Mouse (Mus musculus): ENCODE data around the gene Ttc37. TPM values are rescaled to one million over a fixed set of nuclear protein-coding genes. Genes with fewer than 3 reads are reported as not detected.
A peak's percentile ranks its signal among the peaks of the same experiment; 100 is the strongest.

Gene Ttc37
- polyA plus RNA-seq (2015; fragmentation: Nextera tagmentation; extraction: Ambion mirVana), result 5.7 and 7.1 TPM in 2 replicates

DNA sequence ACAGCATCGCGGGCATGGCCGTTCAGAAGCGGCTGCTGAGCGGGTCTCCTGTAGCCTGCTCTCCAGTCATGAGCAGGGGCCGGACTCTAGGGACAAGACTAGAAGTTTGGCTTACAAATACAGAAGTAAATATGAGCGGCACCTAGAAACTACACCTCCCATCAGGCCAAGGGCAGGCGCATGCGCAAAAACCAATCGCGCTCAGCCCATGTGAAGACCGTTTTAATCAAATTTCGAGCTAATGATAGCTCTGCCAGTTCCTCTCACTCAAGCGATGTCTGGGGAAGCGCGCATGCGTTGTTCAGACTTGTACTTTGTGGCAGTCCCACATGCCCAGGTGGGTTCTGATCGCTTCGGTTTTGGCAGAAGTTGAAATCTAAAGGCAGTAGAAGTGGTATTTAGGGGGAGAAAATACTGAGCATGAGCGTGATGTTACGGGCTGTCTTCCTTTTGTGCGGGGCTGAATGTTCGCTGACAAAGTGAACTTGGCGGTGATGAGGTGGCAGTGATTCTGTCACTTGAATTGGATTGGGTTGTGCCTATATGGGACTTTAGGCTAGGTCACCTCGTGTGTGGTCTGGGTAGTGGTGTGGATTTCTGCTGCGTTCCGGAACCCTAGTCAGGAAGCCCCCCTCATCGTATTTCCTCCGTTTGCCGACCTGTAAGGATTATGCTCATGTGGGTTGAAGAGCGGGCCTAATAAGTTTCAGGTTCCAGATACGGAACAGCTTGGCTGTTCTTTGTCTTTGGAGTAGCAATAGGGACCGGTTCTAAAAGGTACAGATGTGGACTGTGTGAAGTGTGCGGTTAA, at the start of gene Ttc37, which contains the start of gene Arsk:
Gene Ttc37 (plus strand): TSS at position 242 of the 811 bp plus-strand sequence.
Gene Arsk (minus strand): TSS at position 168 of the 811 bp plus-strand sequence.
- H3K4me2 ChIP-seq, result peak within 1 kb of the TSS; percentile 80
- peak within 1 kb of the TSS; percentile 88 for H3K9ac ChIP-seq
- H3K27ac ChIP-seq (replicated peaks), result peak within 1 kb of the TSS; percentile 72
- H3K4me1 ChIP-seq, result peaks cover 10% of the 10 kb centered on the region
- H3K27me3 ChIP-seq (replicated peaks), result no peaks in the 10 kb centered on the region
- ATAC-seq (ENCODE audit: extremely low read depth, insufficient number of reproducible peaks, low FRiP score, low TSS enrichment), result peak; percentile 87
- peak within 1 kb of the TSS; percentile 76 for H3K4me3 ChIP-seq
- H3K9me3 ChIP-seq, result no peaks in the 10 kb centered on the region
- WGBS, result under 1% methylated on average over 34 of the region's 34 CpGs
- peaks cover 13% of the 10 kb centered on the region for H3K36me3 ChIP-seq

DNA sequence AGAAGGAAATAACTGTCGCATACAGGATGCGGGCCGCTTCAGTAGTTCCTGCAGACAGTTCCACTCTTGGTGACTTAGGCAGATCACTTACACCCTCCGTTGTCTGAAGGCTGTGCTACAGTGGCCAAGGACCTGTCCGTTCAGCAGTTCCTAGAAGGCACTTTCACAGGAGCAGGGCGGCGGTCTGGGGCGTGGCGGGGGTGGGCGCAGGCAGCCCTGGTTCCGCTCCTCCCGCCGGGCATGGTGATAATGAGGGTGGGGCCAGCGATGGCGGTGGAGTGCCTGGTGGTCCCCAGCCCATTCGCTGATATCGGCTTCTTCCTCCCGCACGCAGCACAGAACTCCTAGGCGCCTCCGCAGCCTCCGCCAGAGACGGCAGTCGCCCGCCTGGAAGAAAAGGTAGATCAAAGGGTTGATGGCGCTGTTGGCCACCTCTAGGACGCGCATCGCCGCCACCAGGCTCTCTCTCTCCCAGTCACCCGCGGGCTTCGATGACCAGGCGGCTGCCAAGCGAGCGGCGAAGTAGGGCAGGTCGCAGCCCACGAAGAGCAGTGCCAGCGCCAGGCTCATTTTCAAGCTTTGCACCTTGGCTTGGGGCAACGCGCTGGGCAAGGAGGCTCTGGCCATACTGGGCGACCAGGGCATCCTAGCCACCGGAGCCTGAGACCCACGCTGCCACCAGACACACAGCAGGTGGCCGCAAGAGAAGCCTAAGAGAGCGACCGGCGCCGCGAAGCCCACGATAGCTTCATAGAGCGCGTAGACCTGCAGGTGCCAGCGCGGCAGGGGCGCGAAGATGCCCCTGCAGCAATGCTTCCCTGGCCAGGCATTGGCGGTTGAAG, 42.9 kb upstream of the Ttc37 start:
- Histone ChIP-seq H3K4me1 (peaks cover 18% of the 10 kb centered on the region), H3K27me3 (replicated peaks) (peaks cover 63% of the 10 kb centered on the region), H3K9ac (peak overlapping the region; percentile 73), H3K27ac (replicated peaks) (no peak overlapping the region), H3K9me3 (no peaks in the 10 kb centered on the region), H3K36me3 (no peaks in the 10 kb centered on the region), H3K4me3 (peak overlapping the region; percentile 64), H3K4me2 (peak overlapping the region; percentile 98)
- no peak; the same call in 1 of the 2 replicates for ATAC-seq (ENCODE audit: extremely low read depth, insufficient number of reproducible peaks, low FRiP score, low TSS enrichment)
- WGBS, result 2% methylated on average over 59 of the region's 59 CpGs

DNA sequence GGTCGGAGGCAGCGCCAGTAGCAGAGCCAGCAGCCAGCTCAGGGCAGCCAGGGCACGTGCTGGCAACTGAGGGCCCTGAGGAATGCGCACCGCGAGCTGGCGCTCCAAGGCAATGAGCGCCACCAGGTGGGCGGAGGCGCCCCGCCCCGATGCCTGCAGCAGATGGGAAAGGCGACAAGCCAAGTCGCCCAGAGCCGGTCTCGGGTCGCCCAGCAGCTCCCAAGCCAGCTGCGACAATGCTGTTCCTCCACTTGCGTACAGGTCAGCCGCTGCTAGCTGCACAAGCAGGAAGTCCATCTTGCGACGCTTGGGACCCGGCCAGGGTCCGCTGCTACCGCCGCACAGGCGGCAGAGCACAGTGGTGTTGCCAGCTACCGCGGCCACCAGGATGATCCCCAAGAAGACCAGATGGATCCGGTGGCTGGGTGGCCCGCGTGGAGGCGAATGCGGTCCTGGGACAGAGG, 42.2 kb upstream of the Ttc37 start:
- ATAC-seq (ENCODE audit: extremely low read depth, insufficient number of reproducible peaks, low FRiP score, low TSS enrichment), result peak; percentile 51; the same call in 1 of the 2 replicates
- peak overlapping the region; percentile 73 for H3K9ac ChIP-seq

DNA sequence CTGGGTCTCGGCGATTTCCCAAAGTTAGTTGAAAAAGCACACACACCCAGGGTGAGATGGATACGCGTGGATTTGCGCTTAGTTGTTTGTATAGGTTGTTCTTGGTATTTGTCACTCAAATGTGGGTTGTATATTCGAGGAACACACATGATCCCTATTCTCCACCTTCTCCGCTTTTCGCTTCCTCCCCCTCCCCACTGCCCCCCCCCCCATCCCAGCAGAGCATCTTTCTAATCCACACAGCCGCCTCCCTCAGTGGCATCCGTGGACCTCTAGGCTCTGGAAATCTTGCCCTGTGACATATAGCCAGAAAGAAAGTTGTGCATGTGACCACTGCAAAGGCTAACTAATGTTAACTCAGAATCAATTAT, 41.7 kb upstream of the Ttc37 start, which contains the start of gene Gpr150:
Gene Gpr150 (minus strand): TSS at position 101 of the 371 bp plus-strand sequence.
- no peaks in the 10 kb centered on the region for H3K36me3 ChIP-seq
- WGBS, result 11% methylated on average over 10 of the region's 10 CpGs
- peak within 1 kb of the TSS; percentile 73 for H3K9ac ChIP-seq
- no peaks in the 10 kb centered on the region for H3K9me3 ChIP-seq
- peaks cover 62% of the 10 kb centered on the region for H3K27me3 ChIP-seq (replicated peaks)
- peak within 1 kb of the TSS; percentile 64 for H3K4me3 ChIP-seq
- ATAC-seq (ENCODE audit: extremely low read depth, insufficient number of reproducible peaks, low FRiP score, low TSS enrichment), result no peak
- no peak within 1 kb of the TSS for H3K27ac ChIP-seq (replicated peaks)
- peaks cover 18% of the 10 kb centered on the region for H3K4me1 ChIP-seq
- H3K4me2 ChIP-seq, result peak within 1 kb of the TSS; percentile 98

More for the DNA sequence above, 42.2 kb upstream of the Ttc37 start:
- Histone ChIP-seq H3K4me2 (peak overlapping the region; percentile 98), H3K4me1 (peaks cover 18% of the 10 kb centered on the region), H3K9me3 (no peaks in the 10 kb centered on the region), H3K27ac (replicated peaks) (no peak overlapping the region), H3K27me3 (replicated peaks) (peaks cover 63% of the 10 kb centered on the region), H3K4me3 (peak overlapping the region; percentile 64), H3K36me3 (no peaks in the 10 kb centered on the region)
- under 1% methylated on average over 34 of the region's 34 CpGs for WGBS

DNA sequence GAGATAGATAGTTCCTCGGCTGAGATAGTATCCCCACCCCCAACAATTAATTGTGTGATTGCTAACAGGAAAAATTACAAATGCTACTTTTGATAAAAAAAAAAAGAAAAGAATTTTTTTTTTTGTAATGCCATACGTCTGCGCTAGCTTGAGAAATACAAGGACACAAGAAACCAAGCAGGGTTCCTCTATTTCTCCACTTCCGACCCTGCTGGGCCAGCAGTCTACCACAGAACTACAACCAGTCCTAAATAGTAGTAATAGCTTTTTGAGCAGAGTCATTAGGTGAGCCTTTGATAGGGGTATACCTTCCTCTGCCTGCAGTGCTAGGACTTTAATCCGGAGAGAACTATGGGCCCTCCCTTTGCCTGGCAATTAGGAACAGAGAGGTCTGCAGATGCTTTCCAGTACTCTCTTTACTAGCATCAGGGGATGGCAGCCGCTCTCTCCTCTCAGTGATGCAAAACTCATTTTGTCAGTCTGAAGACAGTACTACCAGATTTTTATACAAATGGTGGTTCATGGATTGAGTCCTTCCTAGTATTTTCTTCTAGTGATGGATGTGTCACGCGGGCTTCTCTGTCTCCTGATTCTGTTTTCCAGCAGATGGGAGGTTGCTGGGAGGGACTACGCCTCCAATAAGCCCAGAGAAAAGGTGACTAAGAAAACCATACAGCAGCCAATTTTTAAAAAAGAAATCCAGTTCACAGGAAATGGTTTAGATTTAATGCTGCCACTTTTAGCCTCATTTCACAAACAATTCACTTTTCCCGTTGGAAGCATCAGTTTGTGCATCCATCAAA, 41.1 kb upstream of the Ttc37 start:
- no peak overlapping the region for H3K9ac ChIP-seq
- 65% methylated on average over 10 of the region's 10 CpGs for WGBS
- H3K4me1 ChIP-seq, result peaks cover 18% of the 10 kb centered on the region
- H3K4me2 ChIP-seq, result no peak overlapping the region; the same call in 1 of the 2 replicates
- no peak for ATAC-seq (ENCODE audit: extremely low read depth, insufficient number of reproducible peaks, low FRiP score, low TSS enrichment)
- H3K9me3 ChIP-seq, result no peaks in the 10 kb centered on the region
- H3K36me3 ChIP-seq, result peaks cover 3% of the 10 kb centered on the region; the same call in 1 of the 2 replicates
- H3K4me3 ChIP-seq, result no peak overlapping the region
- peaks cover 60% of the 10 kb centered on the region for H3K27me3 ChIP-seq (replicated peaks)
- no peak overlapping the region for H3K27ac ChIP-seq (replicated peaks)

DNA sequence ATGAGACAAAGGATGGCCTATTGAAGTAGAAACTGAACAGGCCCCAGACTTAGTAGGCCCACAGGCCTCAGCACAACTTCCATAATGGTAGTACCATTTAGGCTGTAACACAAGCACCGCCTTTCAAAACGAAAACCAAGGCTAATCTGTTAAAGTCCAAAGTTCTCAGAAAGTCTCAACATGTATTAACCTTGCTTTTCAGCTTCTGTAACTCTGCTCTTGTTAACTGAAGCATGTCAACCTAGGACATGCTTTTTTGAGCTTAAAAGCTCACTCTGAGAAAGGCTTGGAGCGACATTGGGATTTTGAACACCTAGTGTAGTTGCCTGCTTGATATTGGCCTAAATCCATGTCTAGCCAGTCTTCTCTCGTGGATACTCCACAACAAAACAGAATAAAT, 38.9 kb upstream of the Ttc37 start:
- H3K9ac ChIP-seq, result no peak overlapping the region

DNA sequence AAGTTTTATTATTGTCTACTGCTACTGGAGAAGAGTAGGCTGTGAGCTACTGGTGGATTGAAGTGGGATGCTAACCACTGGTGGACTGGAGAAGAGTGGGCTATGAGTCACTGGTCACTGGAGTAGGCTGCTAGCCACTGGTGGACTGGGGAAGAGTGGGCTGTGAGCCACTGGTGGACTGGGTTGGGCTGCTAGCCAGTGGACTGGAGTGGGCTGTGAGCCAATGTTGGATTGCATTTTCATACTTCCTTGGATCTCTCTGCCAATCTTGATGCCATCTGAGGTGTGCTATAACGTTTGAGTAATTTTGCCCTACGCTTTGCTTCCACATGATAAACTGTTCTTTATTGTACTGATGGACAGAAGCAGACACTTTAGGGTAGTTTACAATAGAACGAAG, 36.4 kb upstream of the Ttc37 start:
- Histone ChIP-seq H3K9ac (no peak overlapping the region), H3K4me3 (no peak overlapping the region), H3K9me3 (no peaks in the 10 kb centered on the region), H3K27me3 (replicated peaks) (peaks cover 13% of the 10 kb centered on the region), H3K4me1 (no peaks in the 10 kb centered on the region), H3K27ac (replicated peaks) (no peak overlapping the region), H3K36me3 (peaks cover 27% of the 10 kb centered on the region), H3K4me2 (no peak overlapping the region)
- ATAC-seq (ENCODE audit: extremely low read depth, insufficient number of reproducible peaks, low FRiP score, low TSS enrichment), result no peak
- WGBS, result 84% methylated on average over 3 of the region's 3 CpGs

More for the DNA sequence above, 38.9 kb upstream of the Ttc37 start:
- Histone ChIP-seq H3K4me3 (no peak overlapping the region), H3K9me3 (no peaks in the 10 kb centered on the region), H3K4me1 (peaks cover 18% of the 10 kb centered on the region), H3K4me2 (no peak overlapping the region), H3K36me3 (peaks cover 12% of the 10 kb centered on the region), H3K27me3 (replicated peaks) (peaks cover 39% of the 10 kb centered on the region), H3K27ac (replicated peaks) (no peak overlapping the region)
- no peak for ATAC-seq (ENCODE audit: extremely low read depth, insufficient number of reproducible peaks, low FRiP score, low TSS enrichment)
- WGBS, result 90% methylated on average over 4 of the region's 4 CpGs

DNA sequence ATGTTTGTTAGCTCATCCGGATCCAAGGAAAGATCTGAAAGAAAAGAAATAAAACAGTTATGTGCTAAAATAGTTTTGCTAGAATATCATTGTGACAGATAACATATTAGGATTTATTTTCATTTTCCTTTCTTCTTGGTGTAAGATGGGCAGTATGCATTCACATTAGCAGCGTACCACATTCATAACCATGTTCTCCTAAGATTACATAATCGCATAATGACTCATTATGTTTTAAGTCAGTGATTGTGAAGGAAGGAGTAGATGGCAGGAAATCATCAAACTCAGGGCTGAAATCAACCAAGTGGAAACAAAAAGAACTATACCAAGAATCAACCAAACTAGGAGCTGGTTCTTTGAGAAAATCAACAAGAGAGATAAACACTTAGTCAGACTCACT, 36.0 kb upstream of the Ttc37 start:
- Histone ChIP-seq H3K4me1 (no peaks in the 10 kb centered on the region), H3K27me3 (replicated peaks) (peaks cover 9% of the 10 kb centered on the region), H3K9me3 (no peaks in the 10 kb centered on the region), H3K36me3 (peaks cover 27% of the 10 kb centered on the region), H3K27ac (replicated peaks) (no peak overlapping the region), H3K4me2 (no peak overlapping the region), H3K4me3 (no peak overlapping the region), H3K9ac (no peak overlapping the region)
- no peak for ATAC-seq (ENCODE audit: extremely low read depth, insufficient number of reproducible peaks, low FRiP score, low TSS enrichment)
- 89% methylated on average over 3 of the region's 3 CpGs for WGBS

DNA sequence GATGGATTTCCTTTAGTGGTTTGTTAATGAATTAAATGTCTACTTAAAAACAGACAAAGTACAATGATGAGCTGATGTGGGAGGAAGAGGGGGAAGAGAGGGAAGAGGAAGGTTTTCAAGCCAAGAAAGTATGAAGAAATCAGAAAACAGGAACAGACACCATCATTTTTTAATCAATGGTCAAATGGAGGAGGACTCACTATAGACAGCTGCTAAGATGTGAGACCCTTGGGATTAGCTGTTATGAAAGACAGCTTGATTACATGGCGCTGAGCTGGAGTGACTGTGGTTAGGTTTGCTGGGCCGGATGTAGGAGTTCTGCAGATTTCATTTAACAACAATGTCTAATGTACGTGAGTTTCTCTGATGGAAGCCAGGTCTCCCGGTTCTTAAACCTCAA, 35.0 kb upstream of the Ttc37 start:
- 90% methylated on average over 4 of the region's 4 CpGs for WGBS
- no peak overlapping the region for H3K4me2 ChIP-seq
- H3K9ac ChIP-seq, result no peak overlapping the region
- no peaks in the 10 kb centered on the region for H3K9me3 ChIP-seq
- H3K4me1 ChIP-seq, result no peaks in the 10 kb centered on the region
- no peak for ATAC-seq (ENCODE audit: extremely low read depth, insufficient number of reproducible peaks, low FRiP score, low TSS enrichment)
- H3K27me3 ChIP-seq (replicated peaks), result no peaks in the 10 kb centered on the region; the same call in 1 of the 2 replicates
- H3K27ac ChIP-seq (replicated peaks), result no peak overlapping the region
- peaks cover 27% of the 10 kb centered on the region for H3K36me3 ChIP-seq
- H3K4me3 ChIP-seq, result no peak overlapping the region

DNA sequence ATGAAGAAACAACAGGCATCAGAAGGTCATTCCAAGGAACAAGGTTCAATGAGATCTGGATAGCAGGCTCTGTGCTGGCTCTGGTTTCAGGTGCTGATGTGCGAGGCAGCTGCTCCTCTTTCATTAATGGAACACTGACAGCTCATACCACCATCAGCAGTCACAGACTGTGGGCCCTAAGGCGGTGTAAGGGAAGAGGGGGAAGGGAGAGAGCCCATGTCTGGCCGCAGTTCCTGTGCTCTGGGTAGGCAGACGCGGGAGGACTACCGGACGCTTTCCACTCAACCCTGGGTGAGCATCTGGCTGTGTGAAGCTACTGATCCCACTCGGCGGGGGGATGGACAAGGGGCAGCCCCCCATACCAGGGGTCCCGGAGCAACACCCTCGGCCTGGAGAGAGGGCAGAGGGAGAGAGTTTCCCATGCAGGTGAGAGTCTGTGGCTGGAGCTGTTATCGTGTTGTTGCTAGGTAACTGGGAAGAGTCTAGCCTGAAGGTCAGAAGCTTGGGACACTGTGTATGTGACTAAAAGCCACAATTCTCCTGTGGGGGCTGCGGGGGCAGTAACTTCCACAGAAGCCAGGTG, 34.1 kb upstream of the Ttc37 start:
- 75% methylated on average over 13 of the region's 13 CpGs for WGBS
- Histone ChIP-seq H3K36me3 (peaks cover 29% of the 10 kb centered on the region), H3K4me3 (no peak overlapping the region), H3K4me1 (no peaks in the 10 kb centered on the region), H3K4me2 (no peak overlapping the region), H3K27me3 (replicated peaks) (no peaks in the 10 kb centered on the region), H3K9ac (no peak overlapping the region), H3K9me3 (no peaks in the 10 kb centered on the region), H3K27ac (replicated peaks) (no peak overlapping the region)
- ATAC-seq (ENCODE audit: extremely low read depth, insufficient number of reproducible peaks, low FRiP score, low TSS enrichment), result no peak

Data from heart, embryonic 13.5 days (tissue).